Mouse (Mus musculus): ENCODE results near the gene Galnt14. TPM values are rescaled to one million over a fixed set of nuclear protein-coding genes. Genes with fewer than 3 reads are reported as not detected.

Gene Galnt14
- total RNA-seq, 2 experiments from 2014 or later, result 26.3 to 26.9 TPM

DNA sequence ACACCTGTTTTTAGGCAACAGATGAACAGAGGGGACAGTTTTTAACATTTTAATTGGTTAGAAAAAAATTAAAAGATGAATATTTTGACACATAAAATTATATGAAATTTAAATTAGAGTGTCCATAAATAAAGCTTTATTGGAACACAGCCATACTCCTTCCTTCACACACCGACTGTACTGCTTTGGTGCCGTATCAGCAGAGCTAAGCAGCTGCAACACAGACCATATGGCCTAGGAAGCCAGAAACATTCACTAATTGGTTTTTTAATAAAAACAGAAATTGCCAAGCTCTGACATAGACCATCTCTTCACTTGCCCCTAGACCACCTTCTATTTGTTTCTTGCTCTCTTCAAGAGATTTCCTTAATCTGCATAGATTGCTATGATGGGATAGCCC is 40.2 kb downstream of the Galnt14 start:
- DNase-seq (ENCODE audit: low spot score in 2 of 2), result no peak

DNA sequence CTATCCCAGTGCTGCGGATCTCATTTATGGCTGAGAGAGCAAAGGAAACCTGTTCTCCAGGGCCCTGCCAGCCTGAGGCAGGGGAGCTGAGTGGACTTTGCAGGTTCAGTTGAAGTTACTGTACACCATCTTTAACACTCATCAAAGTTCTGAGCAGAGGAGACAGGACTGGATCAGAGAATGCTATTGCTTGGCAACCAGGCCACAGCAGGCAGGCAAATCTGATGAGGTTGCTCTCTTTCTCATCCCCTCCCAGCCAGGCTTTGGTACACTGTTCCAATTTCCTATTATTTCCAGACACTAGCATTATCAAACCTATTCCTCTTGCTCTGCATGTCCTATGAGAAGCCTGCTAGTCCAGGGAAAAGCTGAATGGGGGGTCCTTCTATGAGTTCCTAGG is 41.3 kb downstream of the Galnt14 start:
- no peak for DNase-seq (ENCODE audit: low spot score in 2 of 2)

GRCm38 (mm10) chr17:73663237-73663636 is 47.0 kb downstream of the Galnt14 start:
- no peak for DNase-seq (ENCODE audit: low spot score in 2 of 2)

- no peak for DNase-seq (ENCODE audit: low spot score in 2 of 2)
Measured at GRCm38 (mm10) chr17:73658731-73659445, 51.4 kb downstream of the Galnt14 start.

DNA sequence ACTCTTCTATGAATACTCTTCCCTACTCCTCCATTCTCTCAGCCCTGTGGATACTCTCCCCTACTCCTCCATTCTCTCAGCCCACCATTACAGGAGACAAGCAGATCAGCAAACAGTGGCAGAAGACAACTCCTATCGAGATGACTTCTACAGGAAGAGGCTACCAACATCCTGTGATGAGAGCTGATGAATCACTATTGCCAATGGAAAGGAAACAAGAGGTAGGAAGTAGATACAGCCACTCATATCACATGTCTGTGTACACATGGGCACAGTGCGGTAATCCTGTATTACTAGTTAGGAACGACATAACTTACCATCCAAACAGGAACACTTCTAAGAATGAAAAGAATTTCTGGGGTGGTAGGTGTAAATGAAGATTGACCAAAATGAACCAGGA is 53.9 kb downstream of the Galnt14 start:
- DNase-seq (ENCODE audit: low spot score in 2 of 2), result no peak

DNA sequence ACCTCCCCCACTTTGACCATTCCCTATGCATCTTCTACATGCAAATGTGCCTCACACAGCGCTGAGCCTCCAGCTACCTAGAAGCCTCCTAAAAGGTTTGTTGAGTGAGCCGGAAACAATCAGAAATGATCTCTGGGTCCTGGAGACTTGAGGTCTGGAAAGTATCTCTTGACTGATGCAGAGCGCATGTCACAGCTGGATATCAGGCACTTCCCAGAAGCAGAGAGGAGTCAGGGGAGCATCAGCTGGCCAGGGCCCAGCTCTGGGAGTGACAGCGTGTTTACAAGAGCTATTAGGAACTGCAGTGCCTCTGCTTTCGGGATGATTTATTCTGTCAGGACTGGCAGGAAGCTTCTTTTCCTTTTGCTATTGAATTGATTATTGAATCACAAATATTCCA is 56.0 kb downstream of the Galnt14 start:
- no peak for DNase-seq (ENCODE audit: low spot score in 2 of 2)

DNA sequence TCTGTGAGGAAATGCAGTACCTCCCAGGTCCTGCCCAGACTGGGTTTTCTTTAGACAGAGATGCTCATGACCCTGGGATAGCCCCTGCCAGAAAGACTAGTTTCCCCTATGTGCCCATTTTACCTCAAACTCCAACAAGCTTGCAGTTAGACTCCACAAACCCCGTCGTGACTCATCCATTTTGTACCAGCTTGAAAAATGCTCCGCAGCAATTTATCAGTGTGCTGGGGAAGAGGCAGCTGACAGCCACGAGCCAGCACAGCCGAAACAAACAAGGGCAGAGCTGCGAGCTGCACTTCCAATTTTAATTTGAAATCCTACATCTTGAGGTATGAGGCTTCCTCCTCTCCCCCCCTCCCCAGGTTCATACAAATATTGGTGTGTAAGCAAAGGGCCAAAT is 60.9 kb downstream of the Galnt14 start:
- no peak for DNase-seq (ENCODE audit: low spot score in 2 of 2)

DNA sequence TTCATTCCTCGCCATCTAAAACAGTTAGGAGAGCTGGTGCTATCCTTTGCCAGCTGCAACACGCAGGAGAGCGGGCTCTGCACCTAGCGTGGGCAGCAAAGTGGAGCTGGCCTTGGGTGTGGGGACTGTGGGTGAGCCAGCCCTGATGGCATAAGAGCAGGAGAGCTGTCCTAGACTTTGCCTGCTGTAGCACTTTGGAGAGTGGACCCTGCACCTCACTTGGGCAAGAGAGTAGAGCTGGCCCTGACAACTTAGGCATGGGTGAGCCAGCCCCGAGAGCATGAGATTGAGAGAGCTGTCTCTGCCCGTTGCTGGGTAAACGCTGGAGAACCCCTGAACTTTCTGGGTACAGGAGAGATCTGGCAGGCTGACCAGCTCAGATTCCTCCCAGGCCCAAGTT is 68.6 kb downstream of the Galnt14 start:
- DNase-seq (ENCODE audit: low spot score in 2 of 2), result no peak

GRCm38 (mm10) chr17:73640117-73640480 is 70.2 kb downstream of the Galnt14 start:
- DNase-seq (ENCODE audit: low spot score in 2 of 2), result no peak

DNA sequence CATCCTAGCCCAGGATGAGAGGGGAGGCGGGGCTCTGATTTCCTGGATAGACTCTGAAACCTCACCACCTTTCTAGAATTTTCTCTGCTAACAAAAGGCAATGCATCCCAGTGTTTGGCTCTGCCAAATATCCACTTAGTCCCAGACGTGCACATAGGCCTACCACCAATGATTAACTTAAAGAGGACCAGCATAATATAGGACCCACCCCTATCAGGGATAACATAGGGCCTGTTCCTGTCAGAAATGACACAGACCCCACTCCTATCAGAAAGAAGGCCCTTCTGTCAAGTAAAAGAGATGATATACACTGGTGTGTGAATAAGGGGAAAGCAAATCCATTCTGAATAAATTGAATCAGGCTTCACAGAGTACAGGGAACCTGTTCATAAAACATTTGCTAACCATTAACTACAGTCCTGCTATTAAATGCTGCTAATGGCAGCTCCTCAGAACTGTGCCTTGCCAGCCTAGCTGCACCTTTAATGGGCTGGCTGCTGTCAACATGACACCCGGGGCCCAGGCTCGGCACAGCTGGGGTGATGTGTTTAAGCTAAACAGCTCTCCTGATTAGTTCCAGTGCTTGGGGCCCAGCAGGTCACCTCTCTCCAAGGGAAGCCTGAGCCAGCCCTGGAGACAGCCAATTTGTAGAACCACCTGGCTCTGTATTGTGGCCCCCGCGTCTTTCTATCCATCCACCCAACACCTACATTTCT is 70.7 kb downstream of the Galnt14 start:
- no peak for DNase-seq (ENCODE audit: low spot score in 2 of 2)

DNA sequence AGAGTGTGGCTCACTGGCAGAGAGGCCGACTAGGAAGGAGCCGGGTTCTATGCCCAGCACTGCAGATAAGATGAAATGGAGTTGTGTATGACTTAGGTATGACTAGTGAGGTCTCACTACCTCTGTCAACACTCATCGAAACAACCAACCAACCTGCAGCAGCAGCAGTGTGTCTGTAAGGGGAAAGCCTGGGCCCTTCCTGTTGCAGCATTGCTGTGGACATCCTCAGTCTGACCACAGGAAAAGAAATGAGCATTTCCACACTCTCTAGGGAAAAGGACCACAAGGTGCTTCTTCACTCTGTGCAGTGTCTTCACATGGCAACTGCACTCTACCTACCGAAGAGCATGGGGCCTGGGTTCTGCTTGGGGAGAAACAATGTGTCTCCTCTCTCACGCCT is 73.3 kb downstream of the Galnt14 start:
- no peak for DNase-seq (ENCODE audit: low spot score in 2 of 2)

DNA sequence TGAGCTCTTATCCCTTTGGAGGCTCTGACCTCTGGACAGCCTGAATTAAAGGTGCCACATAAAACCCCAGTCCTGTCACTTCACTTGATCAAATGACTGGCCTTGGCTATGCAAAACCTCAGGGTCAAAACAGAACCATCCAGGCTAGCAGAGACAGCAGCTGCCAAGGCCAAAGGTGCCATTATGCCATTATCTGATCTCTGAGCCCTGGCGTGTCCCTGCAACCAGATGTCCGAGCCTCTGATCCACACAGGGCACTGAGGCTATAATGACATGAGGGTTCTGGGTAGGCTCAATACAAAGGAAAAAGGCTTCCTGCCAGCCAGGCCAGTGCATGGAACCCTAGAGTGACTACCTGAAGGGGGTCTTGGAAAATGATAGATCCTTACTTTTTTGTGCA is 75.4 kb downstream of the Galnt14 start:
- no peak for DNase-seq (ENCODE audit: low spot score in 2 of 2)

DNA sequence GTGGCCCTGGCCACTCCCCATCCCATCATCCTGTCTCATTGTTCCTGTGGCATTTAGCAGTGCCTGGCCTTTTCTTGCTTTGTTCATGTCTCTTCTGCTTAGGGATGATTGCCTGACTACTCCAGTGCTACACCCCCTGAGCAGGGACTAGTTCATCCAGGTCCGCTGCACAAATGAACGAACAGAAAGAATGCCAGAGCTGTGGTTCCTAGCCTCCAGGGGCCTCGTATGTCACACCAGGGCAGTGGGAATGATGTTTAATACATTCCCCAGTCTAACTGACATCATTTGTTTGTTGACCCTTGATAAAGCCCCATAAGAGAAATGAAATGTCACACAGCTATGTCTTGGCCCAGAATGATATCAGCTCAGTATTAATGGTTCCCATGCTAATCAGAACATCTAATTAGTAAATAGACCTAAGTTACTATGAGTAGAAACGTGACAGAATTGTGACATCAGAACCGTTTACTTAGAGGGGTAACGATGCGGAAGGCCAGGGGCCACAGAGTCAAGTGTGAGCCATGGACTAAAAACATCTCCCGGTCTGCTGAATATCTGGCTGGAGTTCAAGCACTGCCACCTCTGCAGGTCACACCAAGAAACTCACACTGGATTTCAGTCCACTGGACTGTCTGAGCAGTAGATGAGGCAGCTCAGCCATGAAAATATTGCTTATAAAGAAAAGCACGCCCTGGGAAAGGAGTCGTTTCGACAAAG is 76.1 kb downstream of the Galnt14 start:
- DNase-seq (ENCODE audit: low spot score in 2 of 2), result no peak

- DNase-seq (ENCODE audit: low spot score in 2 of 2), result no peak
Measured at GRCm38 (mm10) chr17:73628263-73628914, 81.9 kb downstream of the Galnt14 start.

- no peak for DNase-seq (ENCODE audit: low spot score in 2 of 2)
Measured at GRCm38 (mm10) chr17:73626912-73627311, 83.3 kb downstream of the Galnt14 start.

DNA sequence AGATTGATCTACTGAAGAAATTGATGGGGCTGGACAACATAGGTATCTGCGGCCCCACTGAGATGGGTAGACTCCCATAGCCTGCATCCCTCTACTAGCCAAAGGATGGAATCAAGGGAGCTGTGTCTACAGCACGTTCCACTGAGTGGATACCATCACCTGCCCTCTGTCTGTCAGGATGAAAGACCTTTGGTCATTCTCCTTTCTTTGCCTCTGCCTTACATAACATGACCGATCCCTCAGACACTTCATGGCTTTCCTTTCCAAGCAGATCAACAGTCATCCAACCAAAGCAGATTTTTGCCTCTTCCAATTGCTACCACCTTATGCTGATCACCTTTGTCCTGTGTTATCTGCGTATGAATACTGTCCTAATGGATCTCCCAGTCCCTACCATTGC is 90.2 kb downstream of the Galnt14 start:
- DNase-seq (ENCODE audit: low spot score in 2 of 2), result no peak

- no peak for DNase-seq (ENCODE audit: low spot score in 2 of 2)
Measured at GRCm38 (mm10) chr17:73602552-73603478, 107.4 kb downstream of the Galnt14 start.

GRCm38 (mm10) chr17:73599923-73600322 is 110.3 kb downstream of the Galnt14 start:
- DNase-seq (ENCODE audit: low spot score in 2 of 2), result no peak

DNA sequence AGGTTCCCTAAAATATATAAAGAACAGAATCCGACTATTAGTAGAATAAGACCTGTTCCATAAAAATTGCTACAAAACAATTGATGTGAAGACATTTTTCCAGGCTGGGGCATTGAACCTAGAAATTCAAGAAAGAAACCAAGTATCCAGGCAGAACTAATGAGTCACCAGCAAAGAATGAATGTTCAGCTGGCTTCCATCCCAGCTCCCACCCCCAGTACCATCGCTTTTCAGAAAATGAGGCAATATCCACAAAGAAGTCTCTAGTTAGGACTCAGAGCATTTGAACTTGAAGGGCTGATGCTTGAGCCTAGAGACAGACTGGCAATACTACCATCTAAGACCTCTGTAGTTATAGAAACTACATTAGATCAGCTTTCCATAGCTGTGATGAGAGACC is 118.2 kb downstream of the Galnt14 start:
- no peak for DNase-seq (ENCODE audit: low spot score in 2 of 2)

DNA sequence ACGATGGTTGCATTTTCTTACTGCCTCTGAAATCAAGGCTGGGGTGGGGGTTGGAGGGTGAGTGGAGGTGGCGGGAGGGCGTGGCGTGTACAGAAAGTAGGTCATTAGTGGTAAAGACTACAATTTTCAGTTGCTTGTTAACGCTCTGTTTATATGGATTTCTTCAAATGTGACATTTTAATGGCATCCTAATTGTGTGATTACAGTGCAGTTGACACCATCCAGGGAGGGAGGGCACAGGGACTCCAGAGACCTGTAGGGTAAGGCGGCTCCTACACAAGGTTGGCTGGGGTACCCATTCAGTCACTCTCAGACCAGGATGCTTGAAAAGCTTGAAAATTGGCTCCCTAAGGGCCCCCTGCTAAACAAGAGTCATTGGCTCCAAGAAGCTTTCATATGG is 122.7 kb downstream of the Galnt14 start:
- no peak for DNase-seq (ENCODE audit: low spot score in 2 of 2)

DNA sequence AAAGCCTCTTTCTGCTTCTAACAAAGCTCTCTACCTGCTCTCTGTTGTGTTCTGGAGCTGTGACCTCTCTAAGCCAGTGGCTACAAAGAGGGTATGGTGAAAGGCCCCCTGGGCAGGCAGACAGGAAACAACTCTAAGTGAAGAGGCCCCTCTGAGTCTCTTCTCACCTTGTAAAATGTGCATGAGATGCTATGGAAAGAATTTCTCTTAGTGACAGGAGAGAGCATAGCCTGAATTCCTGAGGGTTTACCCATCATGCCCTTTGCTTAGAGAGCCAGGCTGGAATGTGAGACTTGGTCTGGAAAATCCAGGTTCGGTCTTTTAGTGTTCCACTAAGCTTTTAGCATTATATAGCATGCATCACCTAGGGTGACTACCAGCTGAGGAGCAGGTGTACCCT is 136.1 kb downstream of the Galnt14 start:
- DNase-seq (ENCODE audit: low spot score in 2 of 2), result no peak

Measured in layer of hippocampus, postnatal 10 days (tissue).